Mouse (Mus musculus) spleen, adult 2 months (tissue): Measurements from ENCODE around the gene Tuba3b. TPM values are rescaled to one million over a fixed set of nuclear protein-coding genes. Genes with fewer than 3 reads are reported as not detected.
A peak's percentile ranks its signal among the peaks of the same experiment; 100 is the strongest.

Experiments
- DNase-seq, 2 experiments: peaks; one replicate each; pipeline versions ENCODE4 v3.0.0 to v3.0.0-alpha.2; 2012 to 2021; ENCODE audit warnings: low spot score in 2 of 2, low read depth in 1 of 2
- H3K27ac ChIP-seq: fragments of 200-500 bp; 2 replicates; pipeline ENCODE4 v1.5.1; 2012; ENCODE audit warnings: low read length, inconsistent platforms; ENCODE audit not compliant: insufficient read depth
- H3K27me3 ChIP-seq: fragments of 200-500 bp; 2 replicates; pipeline ENCODE4 v1.6.1; 2012; ENCODE audit warnings: mild to moderate bottlenecking, moderate library complexity, low read length, inconsistent platforms; ENCODE audit not compliant: control insufficient read depth, insufficient read depth
- H3K36me3 ChIP-seq: fragments of 200-500 bp; 2 replicates; pipeline ENCODE4 v1.6.1; 2012; ENCODE audit warnings: mild to moderate bottlenecking, low read length, inconsistent platforms; ENCODE audit not compliant: control insufficient read depth, insufficient read depth
- H3K4me1 ChIP-seq: fragments of 200-500 bp; 2 replicates; pipeline ENCODE4 v1.6.1; 2011; ENCODE audit warnings: inconsistent platforms; ENCODE audit not compliant: control insufficient read depth, insufficient read depth, insufficient read length
- H3K4me3 ChIP-seq: fragments of 200-500 bp; 2 replicates; pipeline ENCODE4 v1.5.1; 2011; ENCODE audit warnings: mild to moderate bottlenecking, inconsistent platforms; ENCODE audit not compliant: insufficient read depth, insufficient read length; ENCODE audit errors: extremely low read depth
- CTCF ChIP-seq: fragments of 200-500 bp; IDR thresholded peaks from 2 replicates; pipeline ENCODE4 v1.5.1; 2011; ENCODE audit warnings: mild to moderate bottlenecking, inconsistent platforms; ENCODE audit not compliant: insufficient read depth, insufficient read length, insufficient replicate concordance; ENCODE audit errors: extremely low read depth
- POLR2A ChIP-seq: fragments of 200-500 bp; IDR thresholded peaks from 2 replicates; pipeline ENCODE4 v1.6.1; 2011; ENCODE audit warnings: low read depth, low read length, inconsistent platforms
- WGBS: fragments of 180-500 bp; shearing (Covaris S2); methylation state at CpG from one replicate; pipeline ENCODE4 v1.1.7; 2018; 5-methylcytosine and 5-hydroxymethylcytosine counted together
- polyA plus RNA-seq: library from polyadenylated mRNA; depleted of rRNA; stranded (reverse); fragments of >200 nt; gene quantifications from 2 replicates; pipeline ENCODE4 v1.2.3, GENCODE M21; 2012

Gene Tuba3b
- polyA plus RNA-seq, 1 experiment = not detected

- no peaks in the 10 kb centered on the region for H3K36me3 ChIP-seq
- H3K27ac ChIP-seq = no peak overlapping the region
- 64% methylated on average over 6 of the region's 6 CpGs for WGBS
- H3K4me1 ChIP-seq = peaks cover 2% of the 10 kb centered on the region; the same call in 1 of the 2 replicates
- TF ChIP-seq POLR2A (no peak), CTCF (no peak)
- H3K4me3 ChIP-seq = no peak overlapping the region
- DNase-seq = no peak
- H3K27me3 ChIP-seq = no peaks in the 10 kb centered on the region
These were observed 23.5 kb upstream of the Tuba3b start for GRCm38 (mm10) chr6:145592036-145592435.

DNA sequence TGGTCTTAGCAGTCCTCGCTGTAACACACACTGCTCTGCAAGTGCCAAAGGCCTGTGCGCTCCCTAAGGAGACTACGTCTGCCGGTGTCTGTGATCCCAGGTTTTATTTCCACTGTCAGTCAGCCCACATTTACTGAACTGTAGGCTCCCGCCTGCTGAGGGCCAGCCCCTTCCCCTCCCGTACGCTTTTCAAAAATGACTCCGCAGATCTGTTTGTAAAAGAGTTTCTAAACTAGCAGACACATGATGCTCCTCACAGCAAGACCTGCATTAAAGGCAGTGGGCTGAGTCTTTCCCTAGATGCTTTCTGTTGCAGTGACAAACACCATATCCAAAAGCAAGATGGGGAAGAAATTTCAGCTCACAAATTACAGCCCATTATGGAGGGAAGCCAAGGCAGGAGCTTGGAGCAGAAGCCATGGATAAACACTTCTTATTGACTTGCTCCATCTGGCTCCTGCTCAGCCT is 23.0 kb upstream of the Tuba3b start:
- H3K27ac ChIP-seq = no peak overlapping the region
- H3K36me3 ChIP-seq = no peaks in the 10 kb centered on the region
- TF ChIP-seq POLR2A (no peak), CTCF (no peak)
- no peaks in the 10 kb centered on the region for H3K27me3 ChIP-seq
- no peak for DNase-seq
- WGBS = 83% methylated on average over 8 of the region's 8 CpGs
- no peak overlapping the region for H3K4me3 ChIP-seq
- H3K4me1 ChIP-seq = peaks cover 2% of the 10 kb centered on the region; the same call in 1 of the 2 replicates

DNA sequence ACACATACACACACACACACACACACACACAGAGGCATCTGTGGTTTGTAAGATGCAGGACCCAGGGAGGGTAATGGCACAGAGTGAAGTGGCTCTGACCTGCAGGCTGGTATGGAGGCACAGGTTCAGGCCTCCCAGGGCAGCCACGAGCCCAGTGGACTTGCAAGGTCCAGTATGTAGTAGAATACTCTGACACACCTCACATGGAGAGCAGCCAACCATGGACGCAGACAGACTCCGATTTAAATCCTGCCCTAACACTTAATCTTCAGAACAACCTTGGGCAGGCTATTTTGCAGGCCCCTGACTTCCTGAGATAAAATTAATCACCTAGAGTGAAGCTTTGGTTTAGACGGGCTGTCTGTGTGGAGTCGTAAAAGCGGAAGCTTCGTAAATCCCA is 21.6 kb upstream of the Tuba3b start:
- no peak for TF ChIP-seq POLR2A
- TF ChIP-seq CTCF = no peak
- no peaks in the 10 kb centered on the region for H3K36me3 ChIP-seq
- no peak overlapping the region for H3K4me3 ChIP-seq
- H3K27ac ChIP-seq = no peak overlapping the region
- WGBS = 87% methylated on average over 7 of the region's 7 CpGs
- DNase-seq = no peak
- no peaks in the 10 kb centered on the region for H3K27me3 ChIP-seq
- peaks cover 2% of the 10 kb centered on the region; the same call in 1 of the 2 replicates for H3K4me1 ChIP-seq

GRCm38 (mm10) chr6:145595905-145596304 is 19.7 kb upstream of the Tuba3b start:
- no peak overlapping the region for H3K4me3 ChIP-seq
- H3K36me3 ChIP-seq = no peaks in the 10 kb centered on the region
- DNase-seq = no peak
- 92% methylated on average over 4 of the region's 4 CpGs for WGBS
- H3K4me1 ChIP-seq = peaks cover 2% of the 10 kb centered on the region; the same call in 1 of the 2 replicates
- TF ChIP-seq CTCF = no peak
- H3K27ac ChIP-seq = no peak overlapping the region
- H3K27me3 ChIP-seq = no peaks in the 10 kb centered on the region

DNA sequence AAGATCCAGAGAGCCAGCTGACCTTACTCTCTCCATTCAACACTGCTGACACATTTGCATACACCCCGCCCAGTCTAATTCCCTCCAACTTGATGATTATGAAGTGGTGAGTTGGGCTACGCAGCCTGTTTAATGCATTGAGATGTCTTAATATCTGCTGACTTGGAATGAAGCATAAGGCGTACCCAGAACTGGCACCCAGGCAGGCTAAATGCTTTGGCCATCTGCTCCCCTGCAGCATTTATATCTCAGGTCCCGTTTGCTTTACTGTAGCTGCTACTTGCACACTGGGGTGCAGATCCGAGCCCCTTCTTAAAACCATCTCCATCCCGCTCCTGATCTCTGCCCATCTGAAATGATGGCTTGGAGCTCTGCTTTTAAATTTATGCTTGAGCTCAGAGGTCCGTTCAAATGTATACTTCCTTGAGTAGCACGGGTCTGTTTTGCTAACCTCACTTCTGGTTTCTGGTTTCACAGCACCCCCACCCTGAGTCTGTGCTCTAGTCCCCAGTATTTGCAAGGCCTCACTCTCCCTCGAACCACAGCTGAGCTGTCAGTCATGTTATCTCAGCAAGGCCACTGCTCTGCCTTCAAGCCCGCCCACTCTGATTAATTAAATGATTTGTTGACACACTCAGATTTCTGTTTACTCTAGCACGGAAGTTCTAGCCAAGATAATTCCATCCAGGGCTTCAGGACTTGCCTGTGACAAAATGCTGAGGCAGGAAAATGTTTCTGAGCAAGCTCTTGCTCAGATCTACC is 16.6 kb upstream of the Tuba3b start:
- DNase-seq = peak; percentile 12 to 13
- 63% methylated on average over 11 of the region's 11 CpGs for WGBS
- no peak for TF ChIP-seq CTCF
- TF ChIP-seq POLR2A = no peak
- no peak overlapping the region for H3K27ac ChIP-seq
- H3K36me3 ChIP-seq = no peaks in the 10 kb centered on the region
- H3K27me3 ChIP-seq = no peaks in the 10 kb centered on the region
- no peak overlapping the region for H3K4me3 ChIP-seq
- H3K4me1 ChIP-seq = no peaks in the 10 kb centered on the region

GRCm38 (mm10) chr6:145604126-145604525 is 11.4 kb upstream of the Tuba3b start:
- no peak for DNase-seq
- no peaks in the 10 kb centered on the region for H3K27me3 ChIP-seq
- H3K4me3 ChIP-seq = no peak overlapping the region
- WGBS = 65% methylated on average over 2 of the region's 2 CpGs
- H3K36me3 ChIP-seq = no peaks in the 10 kb centered on the region
- TF ChIP-seq CTCF = no peak
- no peak for TF ChIP-seq POLR2A
- H3K27ac ChIP-seq = no peak overlapping the region
- H3K4me1 ChIP-seq = no peaks in the 10 kb centered on the region

DNA sequence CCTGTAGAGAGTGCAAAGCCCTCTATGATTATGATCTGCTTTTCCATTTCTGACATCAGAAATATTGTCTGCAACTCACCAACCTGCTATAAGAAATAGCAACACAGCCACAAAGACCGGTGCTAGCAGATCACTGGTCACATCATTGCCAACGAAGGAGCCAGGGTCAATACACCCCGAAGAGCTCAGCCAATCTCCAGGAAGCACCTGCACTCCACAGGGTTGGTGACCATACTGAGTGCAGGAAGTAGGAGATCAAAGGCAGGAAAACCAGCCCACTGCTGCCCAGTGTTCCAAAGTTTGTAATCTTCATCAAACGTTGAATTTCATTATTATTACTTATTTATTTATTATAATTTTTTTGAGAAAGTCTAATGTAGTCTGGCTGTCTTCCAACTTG is 10.9 kb upstream of the Tuba3b start:
- Histone ChIP-seq H3K4me3 (no peak overlapping the region), H3K4me1 (no peaks in the 10 kb centered on the region), H3K36me3 (no peaks in the 10 kb centered on the region), H3K27me3 (no peaks in the 10 kb centered on the region), H3K27ac (no peak overlapping the region)
- TF ChIP-seq CTCF (no peak), POLR2A (no peak)
- no peak for DNase-seq
- 9% methylated on average over 4 of the region's 4 CpGs for WGBS
